Mouse (Mus musculus) lung, postnatal 10 days (tissue): ENCODE measurements around the gene Mrpl33.

Experiments
- DNase-seq: peaks from one replicate; pipeline ENCODE4 v3.0.0; 2021

Mrpl33 gene

GRCm38 (mm10) chr5:31644272-31644671, 47.5 kb downstream of the Mrpl33 start:
- no peak for DNase-seq

GRCm38 (mm10) chr5:31644847-31645246, 48.1 kb downstream of the Mrpl33 start:
- DNase-seq: no peak

GRCm38 (mm10) chr5:31645798-31646197, 49.1 kb downstream of the Mrpl33 start:
- DNase-seq: no peak

GRCm38 (mm10) chr5:31646574-31646973, 49.8 kb downstream of the Mrpl33 start:
- DNase-seq: no peak

- no peak for DNase-seq
These were observed 50.6 kb downstream of the Mrpl33 start for GRCm38 (mm10) chr5:31647327-31647726.

GRCm38 (mm10) chr5:31650518-31651288, 54.0 kb downstream of the Mrpl33 start:
- DNase-seq: no peak

- no peak for DNase-seq
These were observed 59.0 kb downstream of the Mrpl33 start for GRCm38 (mm10) chr5:31655688-31656190.

GRCm38 (mm10) chr5:31666176-31666575, 69.4 kb downstream of the Mrpl33 start:
- no peak for DNase-seq

- no peak for DNase-seq
These were observed 71.7 kb downstream of the Mrpl33 start for GRCm38 (mm10) chr5:31668325-31668968.

GRCm38 (mm10) chr5:31669984-31670383, 73.2 kb downstream of the Mrpl33 start:
- no peak for DNase-seq

GRCm38 (mm10) chr5:31671137-31671536, 74.4 kb downstream of the Mrpl33 start:
- DNase-seq: no peak

- DNase-seq: no peak
These were observed 76.7 kb downstream of the Mrpl33 start for GRCm38 (mm10) chr5:31673431-31673830.

GRCm38 (mm10) chr5:31678000-31678399, 81.3 kb downstream of the Mrpl33 start:
- DNase-seq: no peak

- no peak for DNase-seq
These were observed 83.4 kb downstream of the Mrpl33 start for GRCm38 (mm10) chr5:31680183-31680582.

- no peak for DNase-seq
These were observed 85.6 kb downstream of the Mrpl33 start for GRCm38 (mm10) chr5:31682305-31682704.

- DNase-seq: no peak
These were observed 89.3 kb downstream of the Mrpl33 start for GRCm38 (mm10) chr5:31686040-31686439.

- DNase-seq: no peak
These were observed 91.2 kb downstream of the Mrpl33 start for GRCm38 (mm10) chr5:31687972-31688371.

- no peak for DNase-seq
These were observed 96.5 kb downstream of the Mrpl33 start for GRCm38 (mm10) chr5:31693191-31693590.

- DNase-seq: no peak
These were observed 100.4 kb downstream of the Mrpl33 start, which contains the start of gene Rbks for GRCm38 (mm10) chr5:31696971-31697643. TSS of gene Rbks (minus strand) at chr5:31697627.

GRCm38 (mm10) chr5:31697644-31698296, 101.0 kb downstream of the Mrpl33 start, which contains the start of gene Babam2:
TSS of gene Babam2 (plus strand) at chr5:31697684.
- DNase-seq: peak; percentile 94

GRCm38 (mm10) chr5:31698297-31698726, 101.6 kb downstream of the Mrpl33 start:
- DNase-seq: peak; percentile 92

GRCm38 (mm10) chr5:31698931-31699330, 102.2 kb downstream of the Mrpl33 start:
- no peak for DNase-seq

- no peak for DNase-seq
These were observed 102.7 kb downstream of the Mrpl33 start for GRCm38 (mm10) chr5:31699397-31699796.
